Mouse (Mus musculus) adipocyte (in vitro differentiated cells): ENCODE results near the gene Cfap36.
A peak's percentile ranks its signal among the peaks of the same experiment; 100 is the strongest.

Experiments
- DNase-seq: peaks from one replicate; pipeline ENCODE4 v3.0.0-alpha.2; 2016; ENCODE audit warnings: low spot score

Gene Cfap36

DNA sequence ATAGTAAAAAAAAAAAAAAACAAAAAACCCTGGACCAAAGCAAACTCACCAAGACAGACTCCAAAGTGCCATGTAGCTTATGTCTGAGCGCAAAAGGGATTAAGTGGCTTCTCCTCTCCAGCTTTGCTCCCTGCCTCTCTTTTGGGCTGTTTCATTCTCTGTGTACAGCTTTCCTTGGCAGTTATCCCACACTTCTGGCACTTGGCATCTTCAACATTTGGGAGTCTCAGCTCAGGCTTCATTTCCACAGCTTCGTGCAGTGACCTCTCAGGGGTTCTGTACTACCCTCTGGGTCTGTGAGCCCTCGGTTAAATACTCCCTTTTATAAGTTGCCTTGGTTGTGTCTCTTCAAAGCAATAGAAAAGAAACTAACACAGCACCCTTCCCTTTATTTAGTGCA lies 66.6 kb downstream of the Cfap36 start:
- peak; percentile 92 for DNase-seq

- no peak for DNase-seq
Measured at GRCm38 (mm10) chr11:29179319-29179718, 67.9 kb downstream of the Cfap36 start.

DNA sequence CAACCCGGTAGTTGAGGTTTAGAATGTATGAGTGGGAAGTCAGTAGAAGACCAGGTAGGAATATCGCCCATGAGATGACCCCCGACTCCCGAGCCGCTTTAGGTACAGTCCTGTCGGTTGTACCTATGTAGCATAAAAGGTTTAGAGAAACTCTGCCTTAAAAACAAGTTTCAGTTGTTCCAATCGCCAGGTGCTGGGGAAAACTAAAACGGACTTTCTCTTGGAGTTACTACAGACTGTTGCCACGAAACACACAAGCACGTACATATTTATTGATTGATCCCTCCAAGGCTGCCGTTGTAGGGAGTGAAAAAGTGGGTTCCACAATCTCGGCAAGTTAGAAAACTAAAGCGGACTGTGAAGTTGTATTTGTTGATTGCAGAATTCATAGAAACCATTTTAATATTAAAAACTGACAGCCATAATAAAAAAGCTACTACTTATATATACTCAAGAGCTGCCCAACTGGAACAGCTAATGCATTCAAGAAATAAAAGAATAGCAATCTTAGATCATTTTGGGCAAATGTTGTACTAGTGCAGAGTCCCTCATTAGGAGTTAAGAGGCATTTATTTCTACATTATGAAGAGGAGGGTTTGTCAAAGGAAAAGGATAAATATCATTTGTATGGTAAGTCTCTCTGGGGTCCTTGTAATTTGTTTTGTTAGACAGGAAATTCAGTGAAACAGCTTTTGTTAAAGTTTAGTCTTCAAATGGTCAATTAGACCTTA lies 73.3 kb downstream of the Cfap36 start:
- DNase-seq, result peak; percentile 26

GRCm38 (mm10) chr11:29173125-29173631 lies 74.0 kb downstream of the Cfap36 start:
- DNase-seq, result peak; percentile 86

- DNase-seq, result peak; percentile 98
Measured at GRCm38 (mm10) chr11:29172563-29173124, 74.6 kb downstream of the Cfap36 start, which contains the start of gene Ppp4r3b. Gene Ppp4r3b, plus strand, starts transcription at chr11:29172890.

DNA sequence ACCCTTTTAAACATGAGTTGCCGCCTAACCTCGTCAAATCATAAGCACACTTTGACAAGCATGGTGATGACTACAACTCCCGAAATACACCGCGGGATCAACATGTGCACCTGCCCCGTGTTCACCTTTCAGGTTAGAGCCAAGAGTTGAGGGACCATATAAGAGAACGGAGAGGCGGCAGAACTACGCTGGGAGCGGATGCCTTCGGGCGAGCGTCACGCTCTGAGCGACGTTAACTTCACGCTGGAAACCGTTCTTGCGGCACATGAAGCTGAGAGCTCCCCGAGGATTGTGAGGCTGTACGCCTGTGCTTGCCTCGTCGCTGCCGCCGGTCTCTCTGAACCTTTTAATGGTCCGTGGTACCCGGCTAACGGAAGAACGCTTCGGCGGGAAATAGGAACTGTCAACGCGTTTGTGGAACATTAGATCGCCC lies 75.2 kb downstream of the Cfap36 start:
- peak; percentile 44 for DNase-seq
